Mouse (Mus musculus) heart, embryonic 16.5 days (tissue): ENCODE measurements around the gene Enc1. TPM values are rescaled to one million over a fixed set of nuclear protein-coding genes. Genes with fewer than 3 reads are reported as not detected.

Experiments used
- ATAC-seq: fragments of 200-750 bp; cut with Nextera tagmentation; replicated peaks from 2 replicates; pipeline ENCODE4 v1.8.0; 2017; ENCODE audit warnings: moderate number of reproducible peaks; ENCODE audit not compliant: insufficient read depth, low FRiP score; ENCODE audit errors: extremely low read depth
- H3K27ac ChIP-seq: fragments of 300-500 bp; sonication (generic); 2 replicates; pipeline ENCODE4 v1.5.1; 2014; ENCODE audit warnings: mild to moderate bottlenecking, low read length, control low read depth, moderate library complexity
- H3K27me3 ChIP-seq: fragments of 300-500 bp; sonication (generic); 2 replicates; pipeline ENCODE4 v1.6.1; 2014; ENCODE audit warnings: low read length, mixed read lengths; ENCODE audit not compliant: control insufficient read depth, insufficient read depth
- H3K36me3 ChIP-seq: fragments of 300-500 bp; sonication (generic); 2 replicates; pipeline ENCODE4 v1.6.1; 2014; ENCODE audit not compliant: control insufficient read depth, insufficient read depth
- H3K4me1 ChIP-seq: fragments of 300-500 bp; sonication (generic); 2 replicates; pipeline ENCODE4 v1.6.1; 2014; ENCODE audit warnings: low read length, mixed read lengths; ENCODE audit not compliant: control insufficient read depth, insufficient read depth
- H3K4me2 ChIP-seq: fragments of 300-500 bp; sonication (generic); 2 replicates; pipeline ENCODE4 v1.6.1; 2014; ENCODE audit warnings: low read depth, mild to moderate bottlenecking, control low read depth, low read length
- H3K4me3 ChIP-seq: fragments of 300-500 bp; sonication (generic); 2 replicates; pipeline ENCODE4 v1.5.1; 2014; ENCODE audit warnings: mild to moderate bottlenecking, control low read depth, low read length
- H3K9ac ChIP-seq: fragments of 300-500 bp; sonication (generic); 2 replicates; pipeline ENCODE4 v1.6.1; 2014; ENCODE audit warnings: low read length, control low read depth
- H3K9me3 ChIP-seq: fragments of 300-500 bp; sonication (generic); replicated peaks from 2 replicates; pipeline ENCODE4 v1.6.1; 2016; ENCODE audit warnings: low read length; ENCODE audit not compliant: control insufficient read depth
- WGBS: fragments of 180-500 bp; shearing (Covaris S2); extraction: QIAGEN DNeasy Blood & Tissue Kit; methylation state at CpG from one replicate; pipeline ENCODE4 v1.1.7; 2014; 5-methylcytosine and 5-hydroxymethylcytosine counted together
- polyA plus RNA-seq: library from polyadenylated mRNA; unstranded; fragments of >200 nt; fragmentation: Nextera tagmentation; extraction: Ambion mirVana; gene quantifications from 2 replicates; pipeline ENCODE4 v1.2.1, GENCODE M21; 2015

Gene Enc1
- polyA plus RNA-seq, 1 experiment from 2014 or later = 4.9 TPM

DNA sequence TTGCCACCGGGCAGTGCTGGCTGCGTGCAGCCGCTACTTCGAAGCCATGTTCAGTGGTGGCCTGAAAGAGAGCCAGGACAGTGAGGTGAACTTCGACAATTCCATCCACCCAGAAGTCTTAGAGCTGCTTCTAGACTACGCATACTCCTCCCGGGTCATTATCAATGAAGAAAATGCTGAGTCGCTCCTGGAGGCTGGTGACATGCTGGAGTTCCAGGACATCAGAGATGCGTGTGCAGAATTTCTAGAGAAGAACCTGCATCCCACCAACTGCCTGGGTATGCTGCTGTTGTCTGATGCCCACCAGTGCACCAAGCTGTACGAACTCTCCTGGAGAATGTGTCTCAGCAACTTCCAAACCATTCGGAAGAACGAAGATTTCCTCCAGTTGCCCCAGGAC is 4.3 kb downstream of the Enc1 start:
- WGBS = 82% methylated on average over 12 of the region's 12 CpGs
- no peak overlapping the region for H3K4me3 ChIP-seq

DNA sequence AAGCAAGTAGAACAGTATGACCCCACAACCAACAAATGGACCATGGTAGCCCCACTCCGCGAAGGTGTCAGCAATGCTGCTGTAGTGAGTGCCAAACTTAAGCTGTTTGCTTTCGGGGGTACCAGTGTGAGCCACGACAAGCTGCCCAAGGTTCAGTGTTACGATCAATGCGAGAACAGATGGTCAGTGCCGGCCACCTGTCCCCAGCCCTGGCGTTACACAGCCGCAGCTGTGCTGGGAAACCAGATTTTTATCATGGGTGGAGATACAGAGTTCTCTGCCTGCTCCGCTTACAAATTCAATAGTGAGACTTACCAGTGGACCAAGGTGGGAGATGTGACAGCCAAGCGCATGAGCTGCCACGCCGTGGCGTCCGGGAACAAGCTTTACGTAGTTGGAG is 5.3 kb downstream of the Enc1 start:
- Histone ChIP-seq H3K27ac (no peak overlapping the region), H3K9me3 (no peaks in the 10 kb centered on the region), H3K4me2 (no peak overlapping the region), H3K4me1 (peaks cover 50% of the 10 kb centered on the region), H3K36me3 (peaks cover 18% of the 10 kb centered on the region), H3K9ac (no peak overlapping the region), H3K27me3 (0 out of 2 replicates have a peak, but pooled peaks cover 2% of the 10 kb centered on the region), H3K4me3 (no peak overlapping the region)
- no peak for ATAC-seq
- 89% methylated on average over 16 of the region's 16 CpGs for WGBS

More for the DNA sequence above, 4.3 kb downstream of the Enc1 start:
- H3K4me1 ChIP-seq = peaks cover 52% of the 10 kb centered on the region
- no peak overlapping the region for H3K27ac ChIP-seq
- H3K9ac ChIP-seq = no peak overlapping the region
- ATAC-seq = no peak
- H3K9me3 ChIP-seq = no peaks in the 10 kb centered on the region
- H3K27me3 ChIP-seq = 0 out of 2 replicates have a peak, but pooled peaks cover 2% of the 10 kb centered on the region
- peaks cover 12% of the 10 kb centered on the region; the same call in 1 of the 2 replicates for H3K36me3 ChIP-seq
- peak overlapping the region; percentile 99 for H3K4me2 ChIP-seq

DNA sequence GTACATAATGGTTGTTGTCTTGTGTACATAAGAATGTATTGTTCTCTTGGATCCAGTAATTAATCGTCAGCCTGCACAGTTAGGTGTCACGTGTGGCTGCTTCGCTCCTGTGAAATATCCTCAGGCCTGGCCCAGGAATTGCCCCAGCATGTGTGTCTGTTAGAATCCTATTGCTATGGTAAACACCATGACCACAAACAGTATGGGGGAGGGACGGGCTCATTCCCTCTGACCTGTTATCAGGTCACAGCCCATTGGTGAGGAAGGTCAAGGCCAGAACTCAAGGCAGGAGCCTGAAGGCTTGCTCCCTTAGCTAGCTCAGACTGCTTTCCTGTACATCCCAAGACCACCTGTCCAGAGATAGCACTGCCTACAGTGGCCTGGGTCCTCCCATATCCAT is 6.8 kb downstream of the Enc1 start:
- H3K27me3 ChIP-seq = 0 out of 2 replicates have a peak, but pooled peaks cover 2% of the 10 kb centered on the region
- peaks cover 20% of the 10 kb centered on the region for H3K36me3 ChIP-seq
- WGBS = 76% methylated on average over 4 of the region's 4 CpGs
- ATAC-seq = no peak
- H3K4me1 ChIP-seq = peaks cover 40% of the 10 kb centered on the region
- no peak overlapping the region for H3K27ac ChIP-seq
- H3K4me3 ChIP-seq = no peak overlapping the region
- no peak overlapping the region for H3K4me2 ChIP-seq
- no peaks in the 10 kb centered on the region for H3K9me3 ChIP-seq
- H3K9ac ChIP-seq = no peak overlapping the region

DNA sequence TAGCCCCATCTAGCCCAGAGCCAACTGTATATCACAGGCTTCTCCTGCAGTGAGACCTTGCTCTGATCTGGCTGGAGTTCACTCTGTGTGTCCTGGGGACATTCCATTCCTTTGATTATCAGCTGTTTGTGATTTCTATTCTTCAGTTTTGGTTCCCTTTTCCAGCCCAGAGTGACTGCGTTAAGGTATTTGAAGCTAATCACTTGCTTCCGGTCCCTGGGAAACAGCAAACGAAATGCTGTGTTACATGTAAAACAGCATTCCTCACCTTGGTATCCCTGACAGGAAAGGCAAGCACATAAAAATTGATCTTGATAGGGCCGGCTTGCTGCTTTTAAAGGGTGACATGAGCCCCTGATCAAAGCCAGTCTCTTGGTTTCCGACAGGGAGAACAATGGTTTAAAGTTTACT is 8.2 kb downstream of the Enc1 start:
- no peak overlapping the region for H3K4me2 ChIP-seq
- ATAC-seq = no peak
- H3K27me3 ChIP-seq = no peaks in the 10 kb centered on the region
- 28% methylated on average over 5 of the region's 5 CpGs for WGBS
- H3K27ac ChIP-seq = peak overlapping the region; percentile 17
- H3K9me3 ChIP-seq = no peaks in the 10 kb centered on the region
- peaks cover 20% of the 10 kb centered on the region for H3K36me3 ChIP-seq
- no peak overlapping the region for H3K4me3 ChIP-seq
- H3K9ac ChIP-seq = no peak overlapping the region
- peaks cover 28% of the 10 kb centered on the region for H3K4me1 ChIP-seq

DNA sequence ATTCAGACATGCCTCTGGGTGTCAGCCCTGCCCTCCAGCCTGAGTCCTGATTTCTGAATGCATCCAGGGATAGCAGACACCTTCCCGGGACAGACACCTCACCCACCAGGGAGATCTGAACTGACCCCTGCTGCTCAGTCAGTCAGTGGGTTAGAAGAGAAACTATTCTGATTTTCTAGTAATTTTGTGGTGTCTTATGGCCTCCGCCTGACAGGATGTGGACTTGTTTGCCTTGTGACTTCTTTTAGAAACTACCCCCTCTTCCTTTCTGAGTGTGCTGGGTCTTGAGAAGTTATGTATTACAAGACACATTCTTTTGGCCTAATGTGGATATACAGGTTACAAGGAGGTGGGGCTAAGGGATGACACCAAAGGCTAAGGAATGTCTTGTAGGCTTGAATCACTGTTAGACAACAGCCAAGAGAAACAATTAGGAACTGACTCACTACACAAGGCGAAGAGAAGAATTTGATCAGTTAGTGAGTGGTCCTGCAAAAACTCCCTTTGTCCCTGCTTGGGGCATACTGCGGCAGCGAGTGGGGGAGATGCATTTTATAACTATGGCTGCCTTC is 8.7 kb downstream of the Enc1 start:
- H3K27me3 ChIP-seq = no peaks in the 10 kb centered on the region
- no peaks in the 10 kb centered on the region for H3K9me3 ChIP-seq
- WGBS = 66% methylated on average over 5 of the region's 5 CpGs
- no peak overlapping the region for H3K4me2 ChIP-seq
- H3K9ac ChIP-seq = no peak overlapping the region
- H3K4me1 ChIP-seq = peaks cover 23% of the 10 kb centered on the region
- H3K36me3 ChIP-seq = peaks cover 20% of the 10 kb centered on the region
- H3K27ac ChIP-seq = peak overlapping the region; percentile 17
- no peak for ATAC-seq
- no peak overlapping the region for H3K4me3 ChIP-seq

DNA sequence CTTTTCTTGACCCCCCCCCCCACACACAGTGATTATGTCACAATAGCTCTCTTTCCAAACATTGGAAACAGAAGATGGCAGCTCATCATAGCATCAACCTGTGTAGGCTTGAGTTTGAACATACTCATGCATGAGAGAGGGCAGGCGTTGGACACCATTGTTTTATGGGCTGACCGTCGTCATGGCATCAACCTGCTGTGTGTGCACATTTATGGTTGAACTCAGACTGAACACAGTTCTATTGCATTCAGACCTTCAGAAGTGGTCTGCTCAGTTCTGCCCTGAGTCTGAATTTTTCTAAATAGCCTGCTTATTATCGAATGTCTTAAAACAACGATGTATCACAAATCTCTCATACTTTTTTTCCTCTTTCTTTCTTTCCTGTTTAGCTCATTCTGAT is 9.2 kb downstream of the Enc1 start:
- 88% methylated on average over 5 of the region's 5 CpGs for WGBS
- Histone ChIP-seq H3K4me3 (no peak overlapping the region), H3K27me3 (no peaks in the 10 kb centered on the region), H3K9ac (no peak overlapping the region), H3K27ac (no peak overlapping the region), H3K9me3 (no peaks in the 10 kb centered on the region), H3K4me1 (peaks cover 18% of the 10 kb centered on the region), H3K36me3 (peaks cover 19% of the 10 kb centered on the region), H3K4me2 (no peak overlapping the region)
- ATAC-seq = no peak

DNA sequence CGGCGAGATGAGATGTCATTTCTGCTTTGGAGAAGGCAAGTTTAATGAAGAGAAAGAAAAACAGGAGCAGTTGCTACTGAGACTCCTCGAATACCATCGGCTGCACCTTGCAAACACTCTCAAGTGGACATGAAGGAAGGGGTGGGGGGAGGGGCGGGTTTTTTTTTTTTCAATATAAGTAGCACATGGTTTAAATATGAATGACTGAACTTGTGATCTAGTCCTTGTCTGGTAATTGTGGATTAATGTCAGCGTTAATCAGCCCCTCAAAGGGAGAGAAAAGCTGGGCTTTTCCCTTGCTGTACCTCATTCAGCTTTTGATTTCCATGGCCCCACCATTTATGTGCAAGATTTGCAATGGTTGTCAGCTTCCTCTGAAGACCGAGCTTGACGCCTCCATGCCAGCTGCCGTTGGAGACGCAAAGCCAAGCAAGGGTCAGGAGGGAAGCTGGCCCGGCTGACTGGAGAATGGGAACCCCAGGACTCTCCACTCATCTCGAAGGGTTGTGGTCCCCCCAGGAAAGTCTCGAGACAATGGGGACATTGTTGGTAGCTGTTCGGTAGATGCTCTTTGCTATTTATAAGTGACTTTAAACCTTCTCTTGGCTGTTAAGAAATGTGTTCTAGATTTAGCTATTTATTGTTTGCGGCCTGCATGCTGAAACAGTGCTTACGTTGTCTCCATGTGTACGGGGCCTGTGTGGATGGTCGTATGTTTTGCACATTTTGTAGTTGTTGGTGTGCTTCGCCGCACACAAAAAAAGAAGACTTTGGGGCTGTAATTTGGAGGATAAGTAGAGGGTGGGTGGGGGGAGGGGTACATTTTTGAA is 9.9 kb downstream of the Enc1 start:
- 84% methylated on average over 20 of the region's 20 CpGs for WGBS
- H3K36me3 ChIP-seq = peaks cover 13% of the 10 kb centered on the region
- H3K4me3 ChIP-seq = no peak overlapping the region
- peaks cover 18% of the 10 kb centered on the region for H3K4me1 ChIP-seq
- no peak overlapping the region for H3K9ac ChIP-seq
- no peaks in the 10 kb centered on the region for H3K27me3 ChIP-seq
- H3K27ac ChIP-seq = no peak overlapping the region
- no peak for ATAC-seq
- no peaks in the 10 kb centered on the region for H3K9me3 ChIP-seq
- H3K4me2 ChIP-seq = no peak overlapping the region

DNA sequence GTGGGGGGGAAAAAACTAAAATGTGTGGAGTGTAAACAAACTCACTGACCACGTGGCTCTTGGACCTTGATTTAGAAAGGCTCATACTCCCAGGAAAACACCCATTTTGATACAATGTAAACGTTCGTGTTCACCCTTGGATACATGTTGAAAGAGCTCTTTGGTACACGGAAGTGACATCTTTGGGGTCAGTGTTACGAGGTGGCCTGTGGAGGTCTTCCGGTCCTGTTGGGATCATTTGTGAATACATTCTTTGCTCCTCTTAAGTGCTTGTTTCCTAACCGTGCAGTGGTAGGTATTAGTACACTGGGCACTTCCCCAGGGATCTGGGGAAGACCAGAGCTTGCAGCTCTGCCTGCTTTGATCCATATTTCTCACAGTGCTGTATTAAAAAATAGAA is 10.8 kb downstream of the Enc1 start:
- ATAC-seq = no peak
- H3K4me1 ChIP-seq = peaks cover 18% of the 10 kb centered on the region

DNA sequence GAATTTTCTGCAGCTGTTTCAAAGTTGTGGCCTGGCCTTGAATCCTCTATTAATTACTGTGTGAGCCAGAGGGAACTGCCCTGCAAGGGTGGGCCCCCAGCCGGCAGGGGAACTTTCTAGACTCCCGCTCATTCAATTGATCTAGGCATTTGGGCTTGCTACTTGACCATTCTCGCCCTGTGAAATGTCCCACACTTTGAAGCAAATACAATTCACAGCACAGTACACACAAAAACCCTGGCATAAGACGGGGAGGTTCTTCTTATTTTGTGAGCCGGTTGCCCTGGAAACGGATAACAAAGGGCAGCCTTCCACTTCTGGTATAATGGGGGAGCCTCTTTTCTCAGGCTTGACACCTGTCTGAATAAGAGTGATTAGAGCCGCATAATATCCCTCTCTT is 11.6 kb downstream of the Enc1 start:
- no peaks in the 10 kb centered on the region for H3K27me3 ChIP-seq
- H3K9me3 ChIP-seq = no peaks in the 10 kb centered on the region
- H3K4me1 ChIP-seq = peaks cover 18% of the 10 kb centered on the region
- H3K4me3 ChIP-seq = no peak overlapping the region
- no peak overlapping the region for H3K4me2 ChIP-seq
- no peak overlapping the region for H3K9ac ChIP-seq
- H3K27ac ChIP-seq = no peak overlapping the region
- 69% methylated on average over 7 of the region's 7 CpGs for WGBS
- no peak for ATAC-seq
- peaks cover 7% of the 10 kb centered on the region; the same call in 1 of the 2 replicates for H3K36me3 ChIP-seq

More for the DNA sequence above, 10.8 kb downstream of the Enc1 start:
- no peak overlapping the region for H3K27ac ChIP-seq
- H3K36me3 ChIP-seq = peaks cover 12% of the 10 kb centered on the region; the same call in 1 of the 2 replicates
- H3K4me2 ChIP-seq = no peak overlapping the region
- 72% methylated on average over 7 of the region's 7 CpGs for WGBS
- no peak overlapping the region for H3K4me3 ChIP-seq
- no peaks in the 10 kb centered on the region for H3K9me3 ChIP-seq
- no peak overlapping the region for H3K9ac ChIP-seq
- no peaks in the 10 kb centered on the region for H3K27me3 ChIP-seq
